8 mouse cellular contexts compared by ENCODE assay signal in the genomic region with DNA sequence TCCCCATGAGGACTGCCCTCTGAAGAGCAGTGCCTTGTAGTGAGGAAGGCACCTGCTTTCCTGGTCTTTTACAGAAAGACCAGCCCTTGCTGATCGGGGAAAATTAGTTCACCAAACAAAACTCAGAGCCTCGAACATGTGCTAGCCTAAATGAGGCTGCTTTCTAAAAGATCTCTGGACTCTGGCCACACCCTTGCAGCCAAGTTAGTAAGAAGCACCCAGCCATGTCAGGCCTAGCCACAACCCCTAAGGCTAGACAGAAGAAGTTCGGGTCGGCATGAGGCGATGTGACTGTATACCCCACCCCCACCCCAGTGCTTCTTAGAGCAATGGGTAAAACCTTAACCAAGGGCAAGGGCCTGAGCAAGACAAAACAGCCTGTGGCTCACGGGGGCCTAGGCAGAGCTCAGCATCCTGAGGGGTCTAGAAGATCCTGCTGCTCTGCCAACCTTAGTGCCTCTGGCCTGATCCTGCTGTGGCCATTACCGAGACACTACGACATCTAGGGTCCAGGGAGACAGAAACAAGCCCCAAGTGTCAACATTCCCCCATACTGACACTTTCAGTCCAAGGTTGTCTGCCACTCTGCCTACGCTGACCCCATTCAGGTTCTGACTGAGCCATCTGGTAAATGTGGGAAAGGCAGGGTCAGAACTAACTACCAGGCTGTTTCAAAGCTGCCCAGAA. TPM values are rescaled to one million over a fixed set of nuclear protein-coding genes. Genes with fewer than 3 reads are reported as not detected.
A peak's percentile ranks its signal among the peaks of the same experiment; 100 is the strongest.
DNase-seq lines count a peak whose midpoint lies in the region; ATAC-seq and TF ChIP-seq lines count a peak whose summit lies in the region.

No protein-coding gene starts in this region.

- ATAC-seq in hindbrain, embryonic 11.5 days (ENCODE audit: low FRiP score), result no peak
- no peak for ATAC-seq in limb, embryonic 14.5 days (ENCODE audit: low FRiP score, low read depth)

- no peaks in the 10 kb centered on the region for H3K9me3 ChIP-seq in hindbrain, embryonic 11.5 days (ENCODE audit: control insufficient read depth, low read length)
- H3K9me3 ChIP-seq in limb, embryonic 14.5 days (ENCODE audit: control insufficient read depth, low read length), result no peaks in the 10 kb centered on the region

- no peak for TF ChIP-seq POLR2A in limb, embryonic 14.5 days (IDR thresholded peaks at IDR 0.05; ENCODE audit: borderline replicate concordance, extremely low read depth, insufficient read depth, insufficient read length)

- peak overlapping the region; percentile 87 for H3K4me2 ChIP-seq in hindbrain, embryonic 11.5 days (replicated peaks; ENCODE audit: low read depth, low read length)
- peak overlapping the region; percentile 71 for H3K4me2 ChIP-seq in limb, embryonic 14.5 days (replicated peaks; ENCODE audit: low read depth, low read length, severe bottlenecking)

- H3K4me1 ChIP-seq in hindbrain, embryonic 11.5 days (replicated peaks; ENCODE audit: control insufficient read depth, insufficient read depth, low read length), result peaks cover 28% of the 10 kb centered on the region
- peaks cover 52% of the 10 kb centered on the region for H3K4me1 ChIP-seq in limb, embryonic 14.5 days (ENCODE audit: control insufficient read depth, insufficient read depth, low read length)

- H3K27me3 ChIP-seq in hindbrain, embryonic 11.5 days (ENCODE audit: control insufficient read depth, insufficient read depth, low read length), result no peaks in the 10 kb centered on the region
- H3K27me3 ChIP-seq in limb, embryonic 14.5 days (ENCODE audit: control insufficient read depth, insufficient read depth, low read length), result no peaks in the 10 kb centered on the region

- peak overlapping the region; percentile 97 for H3K9ac ChIP-seq in hindbrain, embryonic 11.5 days (ENCODE audit: low read depth, low read length)
- peak overlapping the region; percentile 98 for H3K9ac ChIP-seq in limb, embryonic 14.5 days (ENCODE audit: low read depth, low read length, severe bottlenecking)

- no peak overlapping the region for H3K27ac ChIP-seq in hindbrain, embryonic 11.5 days (ENCODE audit: low read depth, low read length)
- no peak overlapping the region for H3K27ac ChIP-seq in limb, embryonic 14.5 days (replicated peaks; ENCODE audit: low read depth, low read length)

- no peaks in the 10 kb centered on the region for H3K36me3 ChIP-seq in hindbrain, embryonic 11.5 days (ENCODE audit: control insufficient read depth, insufficient read depth, low read length)
- H3K36me3 ChIP-seq in limb, embryonic 14.5 days (ENCODE audit: control insufficient read depth, insufficient read depth, low read length), result peaks cover 8% of the 10 kb centered on the region

- WGBS in hindbrain, embryonic 11.5 days, result 65% methylated on average over 9 of the region's 9 CpGs
- 64% methylated on average over 9 of the region's 9 CpGs for WGBS in limb, embryonic 14.5 days

- peak; percentile 44 for DNase-seq in thymus, postnatal 4 days
- no peak for DNase-seq in thymus, postnatal 0 days (ENCODE audit: low spot score)
- DNase-seq in hindbrain, embryonic 11.5 days (ENCODE audit: low spot score), result no peak
- DNase-seq in limb, embryonic 14.5 days (ENCODE audit: low spot score), result no peak
- peak; percentile 81 to 82 for DNase-seq in spleen, postnatal 36 days (ENCODE audit: low spot score in 2 of 2)
- no peak for DNase-seq in cerebellum, adult 11 months
- no peak for DNase-seq in right cerebral cortex, adult 2 months (ENCODE audit: low spot score in 2 of 2)
- DNase-seq in layer of hippocampus, adult 8-10 months (ENCODE audit: low spot score in 2 of 2), result no peak

- peak overlapping the region; percentile 96 for H3K4me3 ChIP-seq in hindbrain, embryonic 11.5 days (ENCODE audit: low read depth, low read length)
- peak overlapping the region; percentile 95 for H3K4me3 ChIP-seq in limb, embryonic 14.5 days (replicated peaks; ENCODE audit: low read length)

RNA-seq across cellular contexts. Expression of a gene that starts 10.1 kb away (rescaled TPM):
- 94.7 and 98.5 TPM in 2 replicates for polyA plus RNA-seq in thymus, postnatal 0 days (2015; fragmentation: Nextera tagmentation; extraction: Ambion mirVana)
- polyA plus RNA-seq in hindbrain, embryonic 11.5 days (2014; fragmentation: Nextera tagmentation; extraction: Ambion mirVana), result 29.4 and 30.7 TPM in 2 replicates
- polyA plus RNA-seq in limb, embryonic 14.5 days (2012; rRNA removed), result 88.5 and 91.4 TPM in 2 replicates
- polyA plus RNA-seq in limb, embryonic 14.5 days (2014; fragmentation: Nextera tagmentation; extraction: Ambion mirVana), result 28.1 and 29.7 TPM in 2 replicates
- 10 to 100 TPM; 38.4 to 46.7 (median 43.0) TPM for total RNA-seq in layer of hippocampus, adult 8-10 months (2022)

RNA-seq across cellular contexts. Expression of a gene that starts 22.7 kb away (rescaled TPM):
- polyA plus RNA-seq in thymus, postnatal 0 days (2015; fragmentation: Nextera tagmentation; extraction: Ambion mirVana), result 0.16 TPM in 1 of 2 replicates, not detected in the other
- not detected in 2 replicates for polyA plus RNA-seq in hindbrain, embryonic 11.5 days (2014; fragmentation: Nextera tagmentation; extraction: Ambion mirVana)
- 0.09 TPM in 1 of 2 replicates, not detected in the other for polyA plus RNA-seq in limb, embryonic 14.5 days (2012; rRNA removed)
- polyA plus RNA-seq in limb, embryonic 14.5 days (2014; fragmentation: Nextera tagmentation; extraction: Ambion mirVana), result not detected in 2 replicates
- total RNA-seq in layer of hippocampus, adult 8-10 months (2022), result not detected

RNA-seq across cellular contexts. Expression of a gene that starts 37.2 kb away (rescaled TPM):
- 0.18 TPM in 1 of 2 replicates, not detected in the other for polyA plus RNA-seq in thymus, postnatal 0 days (2015; fragmentation: Nextera tagmentation; extraction: Ambion mirVana)
- polyA plus RNA-seq in hindbrain, embryonic 11.5 days (2014; fragmentation: Nextera tagmentation; extraction: Ambion mirVana), result 0.09 and 0.11 TPM in 2 replicates
- 0.03 TPM in 1 of 2 replicates, not detected in the other for polyA plus RNA-seq in limb, embryonic 14.5 days (2012; rRNA removed)
- polyA plus RNA-seq in limb, embryonic 14.5 days (2014; fragmentation: Nextera tagmentation; extraction: Ambion mirVana), result not detected in 2 replicates
- total RNA-seq in layer of hippocampus, adult 8-10 months (2022), result 1 to 10 TPM; 3.5 to 6.1 (median 4.1) TPM

RNA-seq across cellular contexts. Expression of a gene that starts 40.2 kb away (rescaled TPM):
- 0.37 and 1.1 TPM in 2 replicates for polyA plus RNA-seq in thymus, postnatal 0 days (2015; fragmentation: Nextera tagmentation; extraction: Ambion mirVana)
- not detected in 2 replicates for polyA plus RNA-seq in hindbrain, embryonic 11.5 days (2014; fragmentation: Nextera tagmentation; extraction: Ambion mirVana)
- polyA plus RNA-seq in limb, embryonic 14.5 days (2012; rRNA removed), result not detected in 2 replicates
- not detected in 2 replicates for polyA plus RNA-seq in limb, embryonic 14.5 days (2014; fragmentation: Nextera tagmentation; extraction: Ambion mirVana)
- total RNA-seq in layer of hippocampus, adult 8-10 months (2022), result not detected

RNA-seq across cellular contexts. Expression of a gene that starts 44.4 kb away (rescaled TPM):
- polyA plus RNA-seq in thymus, postnatal 0 days (2015; fragmentation: Nextera tagmentation; extraction: Ambion mirVana), result 0.05 and 0.08 TPM in 2 replicates
- polyA plus RNA-seq in hindbrain, embryonic 11.5 days (2014; fragmentation: Nextera tagmentation; extraction: Ambion mirVana), result not detected in 2 replicates
- 0.03 and 0.04 TPM in 2 replicates for polyA plus RNA-seq in limb, embryonic 14.5 days (2012; rRNA removed)
- not detected in 2 replicates for polyA plus RNA-seq in limb, embryonic 14.5 days (2014; fragmentation: Nextera tagmentation; extraction: Ambion mirVana)
- total RNA-seq in layer of hippocampus, adult 8-10 months (2022), result under 1 TPM in 3 of 4 experiments, not detected in 1; 0.12 to 0.36 (median 0.32) TPM

Comparison
In these comparisons a context has a peak if more than half of its experiments do, and no peak if none do; other contexts are left out.
1. DNase-seq: peak in thymus, postnatal 4 days (single experiment) and spleen, postnatal 36 days (2 of 2); none in thymus, postnatal 0 days (single experiment), hindbrain, embryonic 11.5 days (single experiment), limb, embryonic 14.5 days (single experiment), cerebellum, adult 11 months (single experiment), right cerebral cortex, adult 2 months (0 of 2) and layer of hippocampus, adult 8-10 months (0 of 2).